Mouse (Mus musculus): Measurements from ENCODE around the gene Cd2ap. TPM values are rescaled to one million over a fixed set of nuclear protein-coding genes. Genes with fewer than 3 reads are reported as not detected.
A peak's percentile ranks its signal among the peaks of the same experiment; 100 is the strongest.
"Not testable (repeated sequence)": the region's sequence is repeated elsewhere in the genome, so short reads cannot be mapped to it uniquely, and the experiment has no call there.

Cd2ap gene
- total RNA-seq (2021), result 10 to 100 TPM; 18.8 to 19.4 TPM
- long read RNA-seq, experiment 1, full-length matches to known transcripts, result 3 of 10 reads
- long read RNA-seq, experiment 1, partial matches to known transcripts, result 2 of 10 reads
- long read RNA-seq, experiment 1, other reads (novel, unspliced or antisense), result 5 of 10 reads
- long read RNA-seq, experiment 2, full-length matches to known transcripts, result 5 of 10 reads
- long read RNA-seq, experiment 2, partial matches to known transcripts, result 1 of 10 reads
- long read RNA-seq, experiment 2, other reads (novel, unspliced or antisense), result 4 of 10 reads

- intact Hi-C loops (cut with DNase I), result no loop called here
These were observed at the start of gene Cd2ap for GRCm38 (mm10) chr17:42876001-42876903. Cd2ap (minus strand) TSS chr17:42876665.

DNA sequence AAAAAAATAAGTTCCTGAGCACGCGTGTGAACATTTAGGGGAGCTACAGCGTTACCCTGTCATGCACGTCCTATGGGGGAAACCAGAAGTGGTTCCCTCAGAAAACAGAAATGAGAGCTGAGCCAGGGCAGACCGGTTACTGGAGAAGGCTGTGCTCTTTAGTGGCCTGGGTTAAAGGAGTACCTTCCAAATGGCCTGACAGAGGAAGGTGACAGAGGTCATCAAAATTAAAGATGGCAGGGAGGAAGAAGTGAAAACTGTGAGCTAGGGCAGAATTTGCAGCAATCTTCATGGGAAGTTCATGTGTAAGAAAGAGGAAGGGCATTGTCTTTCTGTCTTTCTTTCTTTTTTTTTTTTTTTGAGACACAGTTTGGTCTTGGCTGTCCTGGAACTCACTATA lies 48.3 kb upstream of the Cd2ap start:
- intact Hi-C loops (cut with DNase I), result no loop called here

More at GRCm38 (mm10) chr17:42876001-42876903, at the start of gene Cd2ap:
- peak; percentile 96 to 97 for DNase-seq (ENCODE audit: low spot score in 2 of 2)

DNA sequence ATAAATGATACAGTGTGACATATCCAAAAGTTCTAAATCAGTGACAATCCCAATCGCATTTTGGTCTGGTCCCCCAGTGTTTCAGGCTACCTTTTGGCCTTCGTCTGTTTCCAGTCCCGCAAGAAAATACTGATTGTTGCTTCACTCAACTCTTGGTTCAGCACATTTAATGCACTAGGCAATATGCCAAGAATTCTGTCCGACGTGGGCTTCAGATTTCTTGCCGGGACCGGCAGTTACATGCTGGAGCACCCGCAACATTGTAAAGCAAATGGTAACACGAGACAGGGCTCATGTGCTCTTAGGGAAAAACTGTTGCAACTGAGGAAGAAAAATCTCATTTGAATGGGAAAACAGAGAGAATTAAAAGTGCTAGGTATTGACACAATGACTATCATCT lies 42.3 kb upstream of the Cd2ap start:
- intact Hi-C loops (cut with DNase I), result no loop called here
- no peak for DNase-seq (ENCODE audit: low spot score in 2 of 2)

More for the DNA sequence above, 48.3 kb upstream of the Cd2ap start:
- no peak for DNase-seq (ENCODE audit: low spot score in 2 of 2)

DNA sequence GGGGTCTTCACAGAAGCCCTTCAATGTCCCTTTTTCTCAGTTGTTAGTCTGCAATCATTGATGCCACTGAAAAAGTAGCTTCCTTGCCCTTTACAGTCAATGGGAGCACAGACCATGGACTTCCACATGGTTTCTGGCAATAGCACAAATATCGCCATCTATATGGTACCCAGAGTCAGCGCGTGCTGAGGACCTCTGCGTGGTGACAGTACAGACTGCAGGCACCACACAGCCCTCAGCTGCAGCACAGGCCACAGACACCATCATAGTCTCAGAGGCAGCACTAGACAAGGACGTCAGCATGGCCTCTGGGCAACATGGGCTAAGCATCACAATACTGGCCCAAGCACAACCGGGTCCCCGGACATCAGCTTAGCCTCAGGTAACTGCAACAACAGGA lies 38.3 kb upstream of the Cd2ap start:
- no peak for DNase-seq (ENCODE audit: low spot score in 2 of 2)

DNA sequence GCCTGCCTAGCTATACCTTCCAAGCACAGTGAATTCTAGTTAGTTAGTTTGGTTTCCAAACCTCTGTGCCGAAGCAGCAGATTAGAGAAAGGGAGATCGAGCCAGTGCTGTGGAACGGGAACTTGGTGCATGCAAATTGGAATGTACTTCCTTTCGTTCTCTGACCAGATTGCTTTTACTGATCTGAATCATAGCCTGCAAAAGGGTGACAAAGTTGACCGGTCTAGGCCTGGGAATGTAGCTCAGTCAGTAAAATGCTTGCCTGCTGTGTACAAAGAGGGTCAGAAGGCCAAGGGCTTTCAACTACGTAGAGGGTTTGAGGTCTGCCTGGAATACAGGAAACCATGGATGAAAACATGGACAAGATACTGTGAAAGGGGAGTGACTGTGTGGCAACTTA lies 35.7 kb upstream of the Cd2ap start:
- intact Hi-C loops (cut with DNase I), result no loop called here
- DNase-seq (ENCODE audit: low spot score in 2 of 2), result no peak

More for the DNA sequence above, 38.3 kb upstream of the Cd2ap start:
- intact Hi-C loops (cut with DNase I), result no loop called here

- no peak for DNase-seq (ENCODE audit: low spot score in 2 of 2)
- intact Hi-C loops (cut with DNase I), result no loop called here
These were observed 34.0 kb upstream of the Cd2ap start for GRCm38 (mm10) chr17:42910476-42910875.

- intact Hi-C loops (cut with DNase I), result no loop called here
- DNase-seq (ENCODE audit: low spot score in 2 of 2), result no peak
These were observed 32.9 kb upstream of the Cd2ap start for GRCm38 (mm10) chr17:42909376-42909775.

DNA sequence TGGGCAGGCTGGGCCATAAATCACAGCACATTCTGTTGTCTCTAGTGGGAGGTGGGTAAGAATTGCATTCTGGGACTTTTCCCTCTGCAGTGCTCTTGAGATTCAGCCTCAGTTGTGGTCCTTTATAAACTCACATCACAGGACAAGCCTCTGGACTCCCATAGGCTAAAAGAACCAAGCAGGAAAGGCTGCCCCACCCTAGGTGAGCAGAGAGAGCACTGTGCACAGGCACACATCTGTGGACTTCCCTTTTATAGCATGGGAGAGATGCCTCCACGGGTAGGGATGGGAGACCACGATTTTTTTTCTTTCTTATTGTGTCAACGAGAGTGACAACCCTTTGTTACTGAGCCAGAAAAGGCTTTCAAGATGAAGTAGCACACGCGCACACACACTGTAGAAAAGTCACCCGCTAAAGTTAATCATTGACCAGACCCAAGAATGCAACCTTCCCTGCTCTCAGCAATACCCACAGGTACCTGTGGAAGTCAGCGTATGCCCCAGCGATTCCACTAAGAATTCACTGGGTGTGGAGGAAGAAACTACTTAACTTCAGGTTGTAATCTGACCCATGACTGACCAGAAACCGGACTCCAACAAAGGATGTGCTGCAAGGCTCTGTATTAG lies 32.4 kb upstream of the Cd2ap start:
- intact Hi-C loops (cut with DNase I), result no loop called here
- no peak for DNase-seq (ENCODE audit: low spot score in 2 of 2)

DNA sequence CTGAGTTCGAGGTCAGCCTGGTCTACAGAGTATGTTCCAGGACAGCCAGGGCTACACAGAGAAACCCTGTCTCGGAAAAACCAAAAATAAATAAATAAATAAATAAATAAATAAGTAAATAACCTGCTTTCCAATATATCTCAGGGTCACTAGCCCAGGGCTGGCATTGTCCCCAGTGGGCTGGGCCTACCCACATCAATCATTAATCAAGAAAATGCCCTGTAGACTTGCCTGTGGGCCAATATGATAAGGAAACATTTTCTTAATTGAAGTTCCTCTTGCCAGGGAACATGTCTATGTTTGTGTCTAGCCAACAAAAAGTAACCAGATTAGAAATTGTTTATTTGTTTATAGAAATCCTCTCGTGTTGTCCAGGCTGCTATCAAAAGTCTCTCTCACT lies 31.7 kb upstream of the Cd2ap start:
- intact Hi-C loops (cut with DNase I), result no loop called here
- DNase-seq (ENCODE audit: low spot score in 2 of 2), result no peak

DNA sequence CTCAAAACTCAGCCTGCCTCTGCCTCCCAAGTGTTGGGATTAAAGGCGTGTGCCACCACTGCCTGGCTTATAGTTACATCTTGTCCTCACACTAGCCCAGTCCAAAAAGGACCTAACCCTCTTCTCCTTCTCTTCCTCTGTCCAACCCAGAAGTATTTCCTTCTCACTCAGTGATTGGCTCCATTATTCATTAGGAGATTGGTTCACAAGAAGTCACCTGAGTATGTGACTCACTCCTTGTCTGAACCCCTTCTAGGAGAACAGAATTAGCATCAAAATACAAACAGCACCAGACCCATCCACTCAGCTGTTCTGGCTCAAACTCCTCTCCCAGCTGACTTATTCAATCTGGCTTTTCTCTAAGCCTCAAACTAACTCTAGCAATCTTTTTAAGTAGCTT lies 30.0 kb upstream of the Cd2ap start:
- DNase-seq (ENCODE audit: low spot score in 2 of 2); intact Hi-C loops (cut with DNase I): not testable (repeated sequence)

GRCm38 (mm10) chr17:42905919-42906318 lies 29.5 kb upstream of the Cd2ap start:
- intact Hi-C loops (cut with DNase I), result no loop called here
- no peak for DNase-seq (ENCODE audit: low spot score in 2 of 2)

DNA sequence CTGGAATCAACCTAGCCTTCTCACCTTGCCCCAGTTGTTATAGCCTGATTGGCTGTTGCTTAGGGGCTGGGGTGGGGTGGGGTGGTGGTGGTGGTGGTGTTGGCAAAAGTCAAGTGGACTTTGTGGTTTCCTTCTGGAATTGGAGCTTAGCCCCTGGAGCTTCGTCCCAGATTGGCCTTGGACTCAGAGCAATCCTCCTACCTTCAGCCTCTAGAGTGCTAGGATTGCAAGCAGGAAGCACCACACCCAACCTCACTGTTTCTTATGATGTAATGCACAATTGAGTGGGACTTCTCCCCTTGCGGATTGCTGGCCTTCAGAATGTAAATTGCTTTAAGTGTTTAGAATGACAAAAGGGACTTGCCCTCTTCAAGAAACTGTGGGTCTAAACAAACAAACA lies 24.3 kb upstream of the Cd2ap start:
- DNase-seq (ENCODE audit: low spot score in 2 of 2), result no peak
- intact Hi-C loops (cut with DNase I), result no loop called here

- DNase-seq (ENCODE audit: low spot score in 2 of 2), result no peak
- intact Hi-C loops (cut with DNase I), result no loop called here
These were observed 10.8 kb upstream of the Cd2ap start for GRCm38 (mm10) chr17:42887282-42887707.

DNA sequence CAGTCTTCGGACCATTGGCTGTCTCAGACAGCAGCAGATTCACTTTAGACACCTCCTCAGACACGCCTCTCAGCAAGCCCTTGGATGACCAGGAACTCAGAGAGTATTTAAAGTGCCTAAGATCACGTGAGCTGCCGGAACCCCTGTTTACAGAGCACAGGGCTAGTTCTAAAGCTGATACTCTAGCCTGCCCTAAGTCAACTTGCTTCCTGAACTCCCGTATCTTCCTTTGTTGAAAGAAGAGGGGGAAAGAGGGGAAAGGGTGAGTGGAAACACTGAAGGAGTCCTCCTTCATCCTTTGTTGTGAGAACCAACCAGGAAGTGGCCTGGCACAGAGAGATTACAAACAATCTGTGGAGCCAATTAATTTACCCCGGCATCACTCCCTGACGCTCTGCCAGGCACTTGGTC lies 8.6 kb upstream of the Cd2ap start:
- intact Hi-C loops (cut with DNase I), result no loop called here
- no peak for DNase-seq (ENCODE audit: low spot score in 2 of 2)

DNA sequence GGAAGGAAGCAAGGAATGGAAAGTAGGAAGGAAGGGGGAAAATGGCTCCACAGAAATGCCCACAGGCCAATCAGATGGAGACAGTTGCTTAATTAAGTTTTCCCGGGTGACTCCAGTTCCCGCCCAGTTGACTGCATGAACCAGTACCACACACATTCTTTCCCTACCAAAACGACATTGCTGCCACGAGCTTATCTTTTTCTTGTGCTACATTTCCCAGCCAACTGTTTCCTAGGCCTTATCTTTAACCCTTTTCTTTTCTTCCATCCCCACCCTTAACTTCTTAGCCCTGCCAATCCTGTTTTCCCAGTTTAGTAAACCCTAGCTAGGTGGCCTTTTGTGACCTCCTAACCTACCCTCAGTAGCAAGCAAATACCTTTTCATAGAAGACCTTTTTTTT lies 7.9 kb upstream of the Cd2ap start:
- intact Hi-C loops (cut with DNase I), result no loop called here
- no peak for DNase-seq (ENCODE audit: low spot score in 2 of 2)

DNA sequence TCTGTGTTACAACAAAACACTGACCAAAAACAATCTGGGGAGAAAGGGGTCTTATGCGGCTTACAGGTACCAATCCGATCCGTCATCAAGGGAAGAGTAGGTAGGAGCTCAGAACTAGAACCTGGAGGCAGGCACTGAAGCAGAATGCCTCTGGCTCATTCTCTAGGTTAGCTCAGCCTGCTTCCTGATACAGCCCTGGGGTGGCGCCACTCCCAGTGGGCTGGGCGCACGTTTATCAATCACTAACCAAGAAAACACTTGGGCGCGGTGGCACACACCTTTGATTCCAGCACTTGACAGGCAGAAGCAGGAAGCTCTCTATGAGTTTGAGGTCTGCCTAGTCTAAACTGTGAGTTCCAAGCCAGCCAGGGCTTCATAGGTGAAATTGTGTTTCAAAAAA lies 7.3 kb upstream of the Cd2ap start:
- intact Hi-C loops (cut with DNase I), result no loop called here
- DNase-seq (ENCODE audit: low spot score in 2 of 2), result no peak

DNA sequence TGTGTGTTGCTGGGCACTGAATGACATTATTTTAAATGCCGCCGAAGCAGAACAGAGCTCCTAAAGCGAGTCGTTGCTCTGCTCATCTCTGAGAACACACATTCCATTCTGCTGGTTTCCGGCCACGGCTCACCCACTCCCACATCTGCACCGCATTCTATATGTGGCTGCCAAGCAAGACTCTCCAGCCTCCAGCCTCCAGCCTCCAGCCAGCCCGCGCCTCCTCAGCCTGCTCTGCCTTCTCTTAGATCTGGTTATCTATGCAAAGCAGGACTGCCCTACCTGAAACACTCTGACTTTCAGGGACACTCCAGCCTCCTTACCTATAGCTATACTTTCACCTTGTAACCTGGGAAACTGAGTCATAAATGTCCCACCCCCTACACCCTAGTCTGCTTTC lies 6.8 kb upstream of the Cd2ap start:
- intact Hi-C loops (cut with DNase I), result no loop called here

DNA sequence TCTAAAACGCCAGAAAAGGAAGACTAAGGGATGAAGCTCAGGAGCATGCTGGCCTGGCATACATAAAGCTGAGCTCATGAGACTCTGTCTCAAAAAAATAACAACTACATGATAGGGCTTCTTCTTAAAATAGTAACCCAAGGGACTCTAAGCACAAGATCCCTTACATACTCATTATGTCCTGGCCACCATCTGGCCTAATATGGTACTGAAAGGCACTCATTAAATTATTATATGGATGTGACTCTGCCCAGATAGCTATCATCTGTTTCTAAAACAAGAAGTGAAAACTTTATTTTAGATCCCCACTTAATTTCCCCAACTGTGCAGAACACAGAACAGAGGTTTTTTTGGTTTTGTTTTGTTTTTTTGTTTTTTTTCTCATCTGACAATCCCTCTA lies 6.4 kb upstream of the Cd2ap start:
- no peak for DNase-seq (ENCODE audit: low spot score in 2 of 2)
- intact Hi-C loops (cut with DNase I), result no loop called here

More for the DNA sequence above, 6.8 kb upstream of the Cd2ap start:
- peak in 1 of 2 experiments; percentile 41 for DNase-seq (ENCODE audit: low spot score in 2 of 2)

GRCm38 (mm10) chr17:42876904-42877425 lies 500 bp upstream of the Cd2ap start:
- DNase-seq (ENCODE audit: low spot score in 2 of 2), result no peak

DNA sequence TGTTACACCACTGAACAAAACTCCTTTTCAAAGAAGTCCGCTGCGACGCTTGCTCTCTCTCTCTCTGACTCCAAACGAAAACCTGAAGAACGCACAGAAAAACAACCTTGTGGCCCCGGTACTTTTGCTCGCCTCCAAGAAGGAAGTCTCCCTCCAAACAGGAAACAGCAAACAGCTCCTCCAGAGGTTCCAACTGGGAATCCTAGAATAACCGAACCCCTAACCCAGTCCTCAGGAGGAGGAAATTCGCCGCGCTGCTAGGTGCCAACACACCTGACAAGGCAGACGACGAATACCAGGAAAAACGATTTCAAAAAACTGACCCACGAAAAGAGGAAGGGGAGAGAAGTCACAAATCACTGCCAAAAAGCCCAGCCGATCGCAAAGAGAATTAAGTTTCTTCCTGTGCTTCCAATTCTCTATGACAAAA lies 879 bp downstream of the Cd2ap start:
- intact Hi-C loops (cut with DNase I), result no loop called here
- peak in 1 of 2 experiments; percentile 14 for DNase-seq (ENCODE audit: low spot score in 2 of 2)

More at GRCm38 (mm10) chr17:42876904-42877425, 500 bp upstream of the Cd2ap start:
- intact Hi-C loops (cut with DNase I), result no loop called here
